Mouse (Mus musculus): Measurements from ENCODE around the gene Acaca.

Acaca gene

DNA sequence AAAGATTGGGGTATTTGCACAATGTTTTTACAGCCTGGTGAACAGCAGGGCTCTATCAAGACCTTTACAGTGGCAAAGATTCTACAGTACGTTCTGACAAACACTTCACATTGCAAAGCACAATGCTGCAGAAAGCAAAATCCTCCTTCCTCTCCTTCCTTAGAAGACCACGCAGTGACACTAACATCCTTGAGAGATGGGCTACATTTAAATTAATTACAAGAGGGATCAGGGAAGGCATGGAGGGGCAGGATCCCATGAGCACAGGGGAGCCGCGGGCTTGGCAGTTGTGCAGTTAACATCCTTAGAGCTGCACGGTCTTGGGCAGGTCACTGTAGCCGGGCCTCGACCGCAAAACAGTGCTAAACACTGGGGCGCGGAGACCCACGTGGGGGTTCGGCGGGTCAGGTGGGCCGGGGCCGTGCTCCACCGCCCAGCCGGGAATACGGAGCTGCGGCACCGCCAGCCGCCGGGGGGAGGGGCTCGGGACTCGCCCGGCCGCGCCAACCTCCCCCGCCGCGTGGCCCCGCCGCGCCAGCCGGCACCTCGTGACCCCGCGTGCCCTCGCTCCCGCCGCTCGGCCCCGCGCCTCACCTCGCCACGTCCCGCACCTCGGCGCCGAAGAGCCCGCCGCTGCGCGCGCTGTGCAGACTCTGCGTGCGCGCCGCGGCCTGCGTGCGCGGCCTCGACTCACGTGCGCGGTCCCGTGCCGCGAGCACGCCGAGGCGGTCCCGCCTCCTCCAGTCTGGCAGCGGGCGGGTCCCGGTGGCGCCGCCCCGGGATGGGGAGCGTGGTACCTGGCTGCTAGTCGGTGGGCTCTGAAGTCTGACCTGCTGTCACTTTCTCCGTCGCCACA is at the start of gene Acaca, which contains the start of gene Tada2a:
Acaca (plus strand) TSS at position 730 of the 856 bp plus-strand sequence.
Tada2a (minus strand) TSS at position 658 of the 856 bp plus-strand sequence.
- DNase-seq (ENCODE audit: low spot score in 2 of 2) = peak; percentile 54 to 60

GRCm38 (mm10) chr11:84079887-84080286 is 49.6 kb upstream of the Acaca start:
- DNase-seq (ENCODE audit: low spot score in 2 of 2) = no peak

DNA sequence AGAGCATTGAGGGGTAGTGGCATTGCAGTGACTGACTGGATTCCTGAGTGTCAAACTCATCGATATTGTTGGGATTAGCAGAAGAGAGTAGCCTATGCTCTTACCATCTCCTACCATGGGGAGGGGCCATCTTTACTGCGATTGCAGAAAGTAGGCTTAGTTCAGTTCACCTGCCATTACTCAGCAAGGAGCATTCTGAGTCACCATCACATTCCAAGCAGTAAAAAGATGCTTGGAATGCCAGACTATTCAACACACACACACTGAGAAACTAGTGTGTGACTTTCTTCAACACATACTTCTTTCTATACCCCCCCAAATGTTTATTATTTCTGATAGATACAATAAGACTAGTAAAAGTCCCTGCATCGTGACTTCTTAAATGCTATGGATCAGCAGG is 49.1 kb upstream of the Acaca start:
- DNase-seq (ENCODE audit: low spot score in 2 of 2) = no peak

- no peak for DNase-seq (ENCODE audit: low spot score in 2 of 2)
These were observed 47.6 kb upstream of the Acaca start for GRCm38 (mm10) chr11:84081901-84082300.

GRCm38 (mm10) chr11:84090572-84090971 is 38.9 kb upstream of the Acaca start:
- no peak for DNase-seq (ENCODE audit: low spot score in 2 of 2)

DNA sequence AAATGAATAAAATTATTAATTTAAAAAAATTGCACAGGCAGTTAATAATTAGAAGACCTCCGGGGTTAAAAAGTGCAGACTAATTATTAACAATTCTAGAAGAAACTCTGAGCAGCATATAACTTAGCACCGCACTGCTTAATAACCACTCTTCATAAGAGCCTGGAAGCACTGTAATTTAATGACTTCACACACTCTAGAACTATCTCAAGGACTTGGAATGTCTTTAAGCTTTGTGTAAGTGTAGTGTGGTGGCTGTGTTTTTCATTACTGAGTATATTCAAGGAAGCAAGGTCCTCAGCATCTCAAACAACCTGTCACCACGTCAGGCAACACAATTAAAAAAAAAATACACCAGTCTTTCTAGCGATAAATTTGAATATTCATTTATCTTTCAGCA is 34.4 kb upstream of the Acaca start:
- DNase-seq (ENCODE audit: low spot score in 2 of 2) = no peak

- DNase-seq (ENCODE audit: low spot score in 2 of 2) = no peak
These were observed 32.0 kb upstream of the Acaca start for GRCm38 (mm10) chr11:84097251-84097998.

GRCm38 (mm10) chr11:84101182-84101581 is 28.3 kb upstream of the Acaca start:
- DNase-seq (ENCODE audit: low spot score in 2 of 2) = no peak

DNA sequence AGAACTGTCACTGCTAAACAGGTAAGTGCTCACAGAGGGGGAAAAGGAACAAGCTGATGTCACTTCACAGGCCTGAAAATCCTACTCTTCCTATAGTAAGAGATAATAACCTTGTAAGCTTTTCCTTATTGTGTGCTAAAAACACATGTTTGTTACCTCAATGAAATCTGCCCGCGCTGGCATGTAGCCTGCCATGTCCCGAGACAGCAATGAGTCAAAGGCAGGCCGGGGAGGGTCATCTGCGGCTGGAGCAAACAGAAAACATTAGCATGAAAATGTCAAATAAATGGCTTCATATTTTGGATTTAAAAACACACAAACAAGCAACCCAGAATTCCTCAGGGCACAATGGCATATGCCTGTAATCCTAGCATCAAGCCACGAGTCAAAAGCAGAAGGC is 25.4 kb upstream of the Acaca start:
- DNase-seq (ENCODE audit: low spot score in 2 of 2) = no peak

DNA sequence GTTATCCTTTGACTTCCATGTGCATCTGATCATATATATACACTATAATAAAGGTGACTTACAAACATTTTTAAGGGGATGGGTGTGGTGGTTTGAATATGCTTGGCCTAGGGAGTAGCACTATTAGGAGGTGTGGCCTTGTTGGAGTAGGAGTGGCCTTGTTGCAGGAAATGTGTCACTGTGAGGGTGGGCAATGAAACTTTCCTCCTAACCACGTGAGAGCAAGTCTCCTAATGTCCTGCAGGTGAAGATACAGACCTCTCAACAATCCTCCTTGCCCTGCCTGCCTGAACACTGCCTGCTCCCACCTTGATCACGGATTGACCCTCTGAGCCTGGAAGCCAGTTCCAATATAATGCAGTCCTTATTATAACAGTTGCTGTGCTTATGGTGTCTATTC is 22.3 kb upstream of the Acaca start:
- no peak for DNase-seq (ENCODE audit: low spot score in 2 of 2)

GRCm38 (mm10) chr11:84113623-84114022 is 15.8 kb upstream of the Acaca start:
- DNase-seq (ENCODE audit: low spot score in 2 of 2) = no peak

- DNase-seq (ENCODE audit: low spot score in 2 of 2) = no peak
These were observed 13.8 kb upstream of the Acaca start for GRCm38 (mm10) chr11:84115646-84116045.

GRCm38 (mm10) chr11:84116221-84116620 is 13.3 kb upstream of the Acaca start:
- no peak for DNase-seq (ENCODE audit: low spot score in 2 of 2)

- DNase-seq (ENCODE audit: low spot score in 2 of 2) = no peak
These were observed 12.0 kb upstream of the Acaca start for GRCm38 (mm10) chr11:84117431-84117830.

DNA sequence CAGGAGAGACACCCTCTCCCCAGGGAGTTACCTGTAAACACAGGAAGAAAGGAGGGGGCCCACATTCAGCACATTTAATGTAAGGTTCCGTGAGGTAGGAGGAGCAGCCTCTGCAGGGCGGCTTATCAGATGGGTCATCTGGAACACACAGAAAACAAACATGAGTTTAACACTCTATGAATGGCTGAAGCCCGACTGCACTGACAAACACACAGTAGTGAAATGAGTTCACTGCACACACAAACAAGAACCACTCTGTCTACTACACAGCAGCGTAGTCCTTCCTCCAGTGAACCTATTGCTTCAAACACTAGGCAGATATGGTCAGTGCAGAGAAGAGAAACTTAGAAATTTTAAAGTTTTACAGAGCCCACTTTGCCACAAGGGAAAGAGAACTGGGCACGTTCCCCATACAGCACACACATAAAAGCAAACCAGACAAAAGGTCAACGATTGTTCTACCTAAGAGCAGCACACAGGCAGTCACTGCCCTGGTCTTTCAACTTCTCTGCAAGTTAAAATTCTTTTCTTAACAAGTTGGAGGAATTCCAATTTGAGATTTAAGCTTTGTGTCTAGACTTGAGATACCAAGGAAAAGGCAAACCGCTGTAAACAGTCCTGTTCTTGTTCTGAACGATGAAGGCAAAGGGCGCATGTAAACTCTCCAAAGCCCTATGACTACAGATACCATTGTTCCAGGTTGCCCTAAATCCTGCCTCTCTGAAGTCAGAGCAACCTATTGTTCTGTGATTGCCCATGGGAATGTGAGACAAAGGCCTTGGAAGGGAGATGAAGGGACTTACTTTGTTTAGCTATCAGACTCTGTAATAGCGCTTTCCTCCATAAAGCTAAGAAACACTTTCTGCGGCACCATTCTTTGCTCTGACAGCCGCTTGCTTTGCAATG is 8.2 kb upstream of the Acaca start:
- no peak for DNase-seq (ENCODE audit: low spot score in 2 of 2)

DNA sequence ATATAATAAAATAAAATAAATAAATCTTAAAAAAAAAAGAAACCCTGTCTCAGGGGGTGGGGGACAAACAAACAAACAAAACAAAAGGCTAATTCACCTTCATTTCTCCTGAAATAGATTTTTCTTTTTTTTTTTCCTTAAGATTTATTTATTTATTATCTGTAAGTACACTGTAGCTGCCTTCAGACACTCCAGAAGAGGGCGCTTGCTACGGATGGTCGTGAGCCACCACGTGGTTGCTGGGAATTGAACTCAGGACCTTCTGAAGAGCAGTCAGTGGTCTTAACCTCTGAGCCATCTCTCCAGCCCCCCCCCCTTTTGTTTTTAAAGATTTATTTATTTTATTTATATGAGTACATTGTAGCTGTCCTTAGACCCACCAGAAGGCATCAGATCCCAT is 1.5 kb upstream of the Acaca start:
- no peak for DNase-seq (ENCODE audit: low spot score in 2 of 2)

DNA sequence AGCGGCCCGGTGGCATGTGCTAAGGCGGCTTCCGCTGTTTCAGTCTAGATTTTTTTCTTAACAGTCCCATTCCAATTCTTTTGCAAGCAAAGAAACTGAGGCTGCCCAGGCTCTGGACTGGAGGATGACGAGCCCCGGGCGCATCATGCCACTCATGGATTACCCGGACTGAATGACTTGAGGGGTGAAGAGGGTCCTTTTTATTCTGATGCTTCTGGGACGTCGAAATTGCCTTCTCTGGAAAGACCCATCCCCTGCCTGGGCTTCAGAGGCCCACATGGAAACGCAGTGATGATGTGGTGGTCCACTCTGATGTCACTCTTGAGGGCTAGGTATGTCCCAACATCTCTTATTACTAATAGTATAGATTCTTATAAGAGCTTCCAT is 320 bp downstream of the Acaca start:
- no peak for DNase-seq (ENCODE audit: low spot score in 2 of 2)

DNA sequence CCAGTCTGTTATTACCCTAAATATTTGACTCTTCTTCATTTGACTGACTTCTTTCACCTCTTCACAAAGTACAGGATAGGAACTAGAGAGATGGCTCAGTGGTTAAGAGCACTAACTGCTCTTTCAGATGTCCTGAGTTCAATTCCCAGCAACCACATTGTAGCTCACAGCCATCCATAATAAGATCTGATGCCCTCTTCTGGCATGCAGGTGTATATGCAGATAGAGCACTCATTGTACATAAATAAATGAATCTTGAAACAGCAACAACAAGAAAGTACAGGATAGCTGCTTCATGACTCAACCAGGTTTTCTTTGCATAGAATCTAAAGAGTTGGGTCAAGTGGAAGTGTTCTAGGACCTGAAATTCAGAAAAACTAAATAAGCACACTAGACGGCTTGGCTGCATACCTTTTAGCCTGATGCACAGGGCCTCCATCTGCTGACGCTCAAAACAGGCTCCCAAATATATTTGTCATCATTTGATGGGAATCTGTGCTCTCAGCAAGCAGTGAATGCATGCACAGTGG is 4.9 kb downstream of the Acaca start:
- no peak for DNase-seq (ENCODE audit: low spot score in 2 of 2)

- no peak for DNase-seq (ENCODE audit: low spot score in 2 of 2)
These were observed 7.0 kb downstream of the Acaca start for GRCm38 (mm10) chr11:84136453-84136852.

DNA sequence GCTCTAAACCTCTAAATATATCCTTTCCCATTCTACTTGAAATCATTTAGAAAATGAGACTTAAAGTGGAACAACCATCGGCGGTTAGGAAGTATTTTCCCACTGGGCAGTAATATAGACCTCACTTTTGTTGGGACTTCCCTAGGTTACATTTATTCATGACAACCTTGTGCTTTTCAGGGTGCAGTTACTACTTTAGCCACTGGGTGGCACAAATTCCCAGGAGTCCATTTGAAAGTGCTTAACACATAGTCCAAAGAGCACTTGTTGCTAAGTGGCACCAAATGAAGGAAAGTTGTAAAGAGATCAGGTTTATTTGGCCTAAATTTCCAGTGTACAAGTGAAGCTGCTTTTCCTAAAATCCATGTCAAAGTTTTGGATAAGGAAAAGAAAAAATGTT is 12.3 kb downstream of the Acaca start:
- peak; percentile 16 to 52 for DNase-seq (ENCODE audit: low spot score in 2 of 2)

DNA sequence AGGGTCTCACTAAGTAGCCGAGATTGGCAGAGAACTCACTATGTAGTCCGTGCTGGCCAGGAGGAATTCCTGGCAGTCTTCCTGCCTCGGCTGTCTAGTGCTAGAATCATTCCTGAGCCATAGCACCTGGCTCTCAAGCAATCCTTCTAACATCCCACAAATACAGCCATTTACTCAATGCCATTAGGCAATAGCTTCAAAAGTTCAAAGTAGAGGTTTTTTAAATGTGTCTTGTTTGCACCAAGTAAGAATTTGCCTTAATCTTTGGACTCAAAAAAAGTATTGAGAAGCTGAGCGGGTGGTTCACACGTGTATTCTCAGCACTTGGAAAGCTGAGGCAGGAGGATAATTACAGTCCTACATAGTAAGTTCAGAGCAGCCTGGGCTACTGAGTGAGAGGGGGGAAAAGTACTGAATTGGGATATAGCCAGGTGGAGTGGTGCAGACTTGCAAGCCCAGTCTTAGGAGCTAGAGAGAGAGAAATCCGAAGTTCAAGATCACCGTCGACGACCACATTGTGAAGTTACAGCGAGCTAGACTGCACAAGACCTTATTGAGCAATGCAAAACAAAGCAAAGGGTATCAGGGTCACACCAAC is 15.8 kb downstream of the Acaca start:
- no peak for DNase-seq (ENCODE audit: low spot score in 2 of 2)
